Mouse (Mus musculus) small intestine, adult 2 months (tissue): Measurements from ENCODE around the gene Serping1.

Experiments
- CTCF ChIP-seq: fragments of 200-500 bp; IDR thresholded peaks from 2 replicates; pipeline ENCODE4 v1.5.1; 2012; ENCODE audit warnings: low read depth, mild to moderate bottlenecking, control low read depth, inconsistent platforms, low read length, moderate library complexity, mixed read lengths; ENCODE audit not compliant: insufficient replicate concordance, insufficient read length; ENCODE audit errors: extremely low read depth
- POLR2A ChIP-seq: fragments of 200-500 bp; IDR thresholded peaks from 2 replicates; pipeline ENCODE4 v1.6.1; 2012; ENCODE audit warnings: low read depth, mild to moderate bottlenecking, control low read depth, inconsistent platforms, low read length, moderate library complexity

- TF ChIP-seq POLR2A (no peak), CTCF (no peak)
These were observed 31.1 kb downstream of the Serping1 start for GRCm38 (mm10) chr2:84744126-84744525.
